Mouse (Mus musculus) olfactory bulb, adult 2 months (tissue): ENCODE data around the gene Zfp950. TPM values are rescaled to one million over a fixed set of nuclear protein-coding genes. Genes with fewer than 3 reads are reported as not detected.

ENCODE experiments used
- H3K27ac ChIP-seq: fragments of 200-500 bp; 2 replicates; pipeline ENCODE4 v1.5.1; 2012; ENCODE audit warnings: low read depth, low read length; ENCODE audit not compliant: insufficient read depth
- H3K4me1 ChIP-seq: fragments of 200-500 bp; 2 replicates; pipeline ENCODE4 v1.6.1; 2012; ENCODE audit warnings: low read length; ENCODE audit not compliant: control insufficient read depth, insufficient read depth
- H3K4me3 ChIP-seq: fragments of 200-500 bp; 2 replicates; pipeline ENCODE4 v1.5.1; 2012; ENCODE audit warnings: mild to moderate bottlenecking, low read depth, low read length, moderate library complexity; ENCODE audit not compliant: insufficient read depth
- CTCF ChIP-seq: fragments of 200-500 bp; IDR thresholded peaks from 2 replicates; pipeline ENCODE4 v1.5.1; 2012; ENCODE audit warnings: low read depth, mild to moderate bottlenecking, low read length, moderate library complexity; ENCODE audit not compliant: insufficient read depth
- POLR2A ChIP-seq: fragments of 200-500 bp; IDR thresholded peaks from 2 replicates; pipeline ENCODE4 v1.6.1; 2012; ENCODE audit warnings: mild to moderate bottlenecking, low read depth, low read length, moderate library complexity; ENCODE audit not compliant: insufficient read depth
- WGBS: fragments of 180-500 bp; shearing (Covaris S2); methylation state at CpG from one replicate; pipeline ENCODE4 v1.1.7; 2018; 5-methylcytosine and 5-hydroxymethylcytosine counted together
- polyA plus RNA-seq: library from polyadenylated mRNA; stranded (reverse); fragments of >200 nt; gene quantifications from 2 replicates; pipeline ENCODE4 v1.2.4, GENCODE M21; 2012; ENCODE audit warnings: low replicate concordance; ENCODE audit not compliant: missing spikeins, insufficient read depth, insufficient read length

The Zfp950 gene
- polyA plus RNA-seq, 1 experiment, result not detected

DNA sequence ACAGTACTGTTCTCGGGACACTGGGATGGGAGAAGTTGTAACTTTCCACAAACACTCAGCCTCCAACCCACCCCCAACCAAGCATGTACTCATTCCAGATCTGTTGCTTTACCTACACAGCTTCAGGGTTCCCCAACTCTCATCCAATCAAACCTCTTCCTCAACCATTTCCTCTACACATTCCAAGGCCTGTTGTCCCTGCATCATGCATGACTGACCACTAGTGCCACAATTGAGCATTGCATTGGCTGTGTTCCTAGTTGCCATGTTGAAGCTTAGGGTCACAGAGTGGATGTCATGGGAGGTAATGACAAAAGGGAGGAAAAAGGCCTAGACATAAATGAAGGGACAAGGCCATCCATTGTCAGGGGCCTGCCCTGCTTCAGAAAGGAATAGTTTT is 75.6 kb downstream of the Zfp950 start:
- Histone ChIP-seq H3K4me1 (no peaks in the 10 kb centered on the region), H3K27ac (no peak overlapping the region), H3K4me3 (no peak overlapping the region)
- 91% methylated on average over 1 of the region's 1 CpGs for WGBS
- no peak for TF ChIP-seq CTCF
- no peak for TF ChIP-seq POLR2A

DNA sequence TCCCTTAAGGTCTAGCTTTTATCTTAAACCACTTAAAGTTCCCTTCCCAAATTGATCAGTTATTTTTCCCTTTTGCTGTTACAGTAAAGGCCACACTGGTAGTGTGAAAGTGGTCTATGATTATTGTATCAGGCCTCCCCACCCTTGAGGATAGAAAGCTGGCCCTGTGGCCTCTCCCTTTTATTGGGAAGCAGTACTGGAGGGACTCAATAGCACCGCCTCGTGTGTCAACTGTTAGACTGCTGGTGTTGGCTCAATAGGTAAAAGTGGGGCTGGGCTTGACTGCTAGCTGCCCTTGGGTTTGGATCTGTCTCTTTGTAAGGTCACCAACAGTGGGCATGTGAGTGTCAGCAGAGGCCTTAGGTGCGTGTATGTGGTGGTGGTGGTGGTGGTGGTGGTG is 76.3 kb downstream of the Zfp950 start:
- H3K27ac ChIP-seq, result no peak overlapping the region
- WGBS, result 90% methylated on average over 3 of the region's 3 CpGs
- TF ChIP-seq POLR2A, result no peak
- no peak for TF ChIP-seq CTCF
- H3K4me3 ChIP-seq, result no peak overlapping the region
- no peaks in the 10 kb centered on the region for H3K4me1 ChIP-seq

DNA sequence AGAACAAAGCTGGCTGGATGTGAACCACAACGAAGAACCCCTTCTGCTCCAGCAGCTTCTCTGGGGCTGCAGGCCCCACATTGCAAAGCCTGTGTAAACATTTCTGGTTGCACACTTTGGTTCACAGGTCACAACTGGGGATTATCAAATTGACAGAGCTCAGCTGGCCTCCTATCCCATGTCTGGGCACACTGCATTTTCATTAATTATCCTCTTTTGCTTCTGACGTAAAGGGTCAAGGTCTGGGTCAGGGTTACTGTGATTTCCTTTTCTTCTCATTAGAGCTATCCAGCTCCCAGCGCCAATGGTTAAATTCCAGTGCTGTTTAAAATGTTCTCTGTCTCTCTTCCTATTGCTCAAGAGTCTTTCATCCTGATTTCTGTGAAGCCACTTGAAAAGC is 83.1 kb downstream of the Zfp950 start:
- H3K4me3 ChIP-seq, result no peak overlapping the region
- H3K27ac ChIP-seq, result no peak overlapping the region
- TF ChIP-seq CTCF, result no peak
- no peak for TF ChIP-seq POLR2A
- no peaks in the 10 kb centered on the region for H3K4me1 ChIP-seq
- WGBS, result 57% methylated on average over 3 of the region's 3 CpGs

DNA sequence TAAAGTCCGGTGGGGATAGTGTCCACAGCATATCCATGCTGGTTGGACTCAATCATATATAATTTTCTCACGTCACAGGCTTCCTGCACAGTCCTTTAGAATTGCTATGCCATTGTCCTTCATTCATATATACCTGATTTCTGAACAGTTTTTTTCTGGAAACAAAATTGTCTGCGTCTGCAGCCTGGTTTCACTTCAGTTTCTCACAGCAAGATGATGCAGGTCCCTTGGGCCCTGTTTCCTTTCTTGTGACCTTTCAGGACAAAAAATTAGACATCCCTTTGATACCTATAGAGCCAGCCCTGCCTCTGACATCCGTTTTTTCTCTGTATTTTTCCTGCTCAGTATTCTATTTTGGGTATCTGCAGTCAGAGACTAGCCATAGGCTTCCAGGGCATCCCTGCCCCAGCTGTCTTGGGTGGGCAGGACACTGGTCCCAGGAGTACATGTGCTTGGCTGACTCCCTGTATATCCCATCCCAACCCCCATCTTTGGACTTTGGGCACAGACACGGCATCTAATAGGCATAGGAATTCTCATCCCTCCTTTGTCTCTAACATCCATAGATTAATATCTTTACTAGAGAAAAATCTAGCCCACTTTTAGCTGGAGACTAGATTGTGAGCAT is 83.7 kb downstream of the Zfp950 start:
- TF ChIP-seq POLR2A (no peak), CTCF (no peak)
- no peaks in the 10 kb centered on the region for H3K4me1 ChIP-seq
- no peak overlapping the region for H3K27ac ChIP-seq
- WGBS, result 80% methylated on average over 5 of the region's 5 CpGs
- no peak overlapping the region for H3K4me3 ChIP-seq

DNA sequence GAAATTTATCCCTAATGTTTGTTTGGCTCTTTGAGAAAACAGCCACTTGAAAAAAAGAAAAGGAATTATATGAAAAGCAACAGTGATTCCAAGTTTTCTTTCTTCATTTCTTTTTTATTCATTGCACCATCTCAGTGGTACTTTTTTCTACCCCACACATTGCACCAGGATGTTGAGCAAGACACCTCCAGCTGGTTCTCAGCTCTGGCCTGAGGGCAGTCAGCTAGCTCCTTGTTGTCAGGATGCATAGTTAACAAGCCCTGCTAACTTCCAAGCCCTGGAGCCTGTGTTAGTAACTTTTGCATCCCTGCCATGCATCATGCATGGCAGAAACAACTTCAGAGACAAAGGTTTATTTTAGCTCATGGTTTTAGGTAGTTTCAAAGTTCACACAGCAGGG is 87.9 kb downstream of the Zfp950 start:
- Histone ChIP-seq H3K4me3 (no peak overlapping the region), H3K27ac (no peak overlapping the region), H3K4me1 (no peaks in the 10 kb centered on the region)
- no peak for TF ChIP-seq CTCF
- no peak for TF ChIP-seq POLR2A

DNA sequence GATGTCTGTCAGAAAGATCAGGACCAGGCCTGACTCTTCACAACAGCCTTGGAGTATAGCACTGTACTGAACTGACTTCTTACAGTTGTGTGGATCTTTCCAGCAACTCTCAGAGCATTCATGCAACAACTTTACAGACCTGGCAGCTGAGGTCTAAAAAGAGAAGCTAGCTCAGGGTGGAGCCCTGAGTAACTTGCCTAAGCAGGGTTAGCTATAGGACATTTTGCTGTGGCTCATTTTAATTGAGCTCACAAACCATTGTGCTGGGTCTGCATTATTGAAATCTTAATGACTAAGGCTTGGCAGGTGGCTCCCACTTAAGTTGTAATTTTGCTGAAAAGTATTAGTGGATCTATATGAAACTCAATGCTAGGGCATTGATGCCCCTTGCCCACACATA is 88.6 kb downstream of the Zfp950 start:
- Histone ChIP-seq H3K4me3 (no peak overlapping the region), H3K4me1 (no peaks in the 10 kb centered on the region), H3K27ac (no peak overlapping the region)
- TF ChIP-seq POLR2A, result no peak
- no peak for TF ChIP-seq CTCF

DNA sequence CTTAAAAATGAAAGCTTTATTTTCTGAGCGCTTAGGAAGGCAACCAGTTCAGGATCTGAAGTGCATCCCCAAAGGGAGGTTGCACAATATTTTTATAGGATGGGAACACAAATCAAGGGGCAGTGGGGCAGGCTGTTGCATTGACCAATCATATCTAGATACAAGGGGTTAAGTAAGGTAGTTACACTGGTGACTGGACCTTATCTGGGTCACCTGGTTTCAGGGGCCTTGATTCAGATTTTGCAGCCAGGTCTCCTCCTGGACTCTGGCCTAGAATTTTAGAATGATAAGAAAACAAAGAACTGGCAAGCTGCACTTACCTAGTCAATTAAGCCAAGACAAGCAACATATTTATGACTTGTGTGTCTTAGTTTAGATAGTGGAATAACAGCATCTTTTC is 89.5 kb downstream of the Zfp950 start:
- Histone ChIP-seq H3K4me3 (no peak overlapping the region), H3K27ac (no peak overlapping the region), H3K4me1 (no peaks in the 10 kb centered on the region)
- 96% methylated on average over 1 of the region's 1 CpGs for WGBS
- TF ChIP-seq CTCF (no peak), POLR2A (no peak)

DNA sequence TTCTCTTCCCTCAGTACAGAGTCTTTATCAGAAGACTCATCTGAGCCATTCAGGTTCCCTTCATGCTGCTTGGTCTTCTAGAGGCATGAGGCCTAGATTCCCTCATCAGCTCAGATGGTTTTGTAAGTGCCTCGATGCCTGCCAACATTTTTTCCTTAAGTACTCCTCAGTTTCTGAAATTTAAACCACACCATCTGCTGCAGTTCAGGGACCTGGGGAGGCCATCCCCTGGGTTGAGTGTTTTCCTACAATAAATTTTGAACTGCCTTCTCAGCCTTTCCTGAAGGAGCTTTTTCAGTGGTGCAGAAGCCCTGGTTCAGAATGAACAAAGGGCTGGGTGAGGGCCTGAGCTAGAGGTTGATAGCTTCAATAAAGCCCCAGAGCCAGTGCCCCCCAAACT is 91.2 kb downstream of the Zfp950 start:
- no peak overlapping the region for H3K27ac ChIP-seq
- H3K4me3 ChIP-seq, result no peak overlapping the region
- 80% methylated on average over 1 of the region's 1 CpGs for WGBS
- no peak for TF ChIP-seq CTCF
- no peak for TF ChIP-seq POLR2A
- H3K4me1 ChIP-seq, result no peaks in the 10 kb centered on the region

DNA sequence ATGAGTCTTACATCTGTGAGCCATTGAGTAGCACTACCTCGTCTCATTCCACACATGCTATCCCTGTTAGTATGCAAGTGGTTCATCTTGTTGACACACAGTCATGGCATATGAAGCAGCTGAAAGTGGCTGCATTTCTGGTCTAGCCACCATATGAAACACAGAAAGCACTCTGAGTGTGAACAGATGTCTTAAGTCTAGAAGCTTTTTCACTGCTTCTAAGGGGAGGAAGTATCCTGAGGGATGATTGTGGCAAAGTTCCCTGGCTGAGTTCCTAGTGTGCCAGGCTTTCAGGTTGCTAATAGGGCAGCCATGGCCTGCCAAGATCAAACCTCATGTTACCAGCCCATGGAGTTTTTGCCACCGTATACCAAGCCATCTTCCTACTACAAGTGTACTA is 92.0 kb downstream of the Zfp950 start:
- H3K27ac ChIP-seq, result no peak overlapping the region
- WGBS, result 53% methylated on average over 2 of the region's 2 CpGs
- TF ChIP-seq CTCF (no peak), POLR2A (no peak)
- H3K4me1 ChIP-seq, result no peaks in the 10 kb centered on the region
- no peak overlapping the region for H3K4me3 ChIP-seq

DNA sequence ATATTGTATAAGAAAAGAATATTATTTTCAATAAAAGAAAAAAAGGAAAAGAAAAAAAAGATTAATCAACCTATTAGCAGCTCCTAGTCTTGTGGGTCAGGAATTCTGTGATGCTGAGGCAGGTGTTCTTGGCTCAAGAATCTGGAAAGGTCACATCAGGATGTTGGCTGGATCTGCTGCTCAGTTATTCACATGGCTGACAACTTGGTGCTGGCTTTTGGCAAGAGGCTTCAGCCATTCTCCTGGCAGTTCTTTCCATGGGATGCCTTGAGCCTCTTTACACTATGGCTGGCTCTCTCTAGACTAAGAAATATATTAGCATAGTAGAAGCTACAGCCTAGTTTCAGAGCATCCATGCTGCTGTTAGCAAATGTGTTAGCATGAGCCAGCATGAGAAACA is 101.5 kb downstream of the Zfp950 start:
- TF ChIP-seq POLR2A, result no peak
- no peak for TF ChIP-seq CTCF
- Histone ChIP-seq H3K4me3 (no peak overlapping the region), H3K27ac (no peak overlapping the region), H3K4me1 (no peaks in the 10 kb centered on the region)
